Mouse (Mus musculus) cerebellum, postnatal 4 days (tissue): ENCODE measurements around the gene Ass1.

Source experiments
- DNase-seq, 2 experiments: peaks; one replicate each; pipeline ENCODE4 v3.0.0; 2022; ENCODE audit warnings: low spot score in 2 of 2, mixed read lengths in 1 of 2

Ass1 gene

DNA sequence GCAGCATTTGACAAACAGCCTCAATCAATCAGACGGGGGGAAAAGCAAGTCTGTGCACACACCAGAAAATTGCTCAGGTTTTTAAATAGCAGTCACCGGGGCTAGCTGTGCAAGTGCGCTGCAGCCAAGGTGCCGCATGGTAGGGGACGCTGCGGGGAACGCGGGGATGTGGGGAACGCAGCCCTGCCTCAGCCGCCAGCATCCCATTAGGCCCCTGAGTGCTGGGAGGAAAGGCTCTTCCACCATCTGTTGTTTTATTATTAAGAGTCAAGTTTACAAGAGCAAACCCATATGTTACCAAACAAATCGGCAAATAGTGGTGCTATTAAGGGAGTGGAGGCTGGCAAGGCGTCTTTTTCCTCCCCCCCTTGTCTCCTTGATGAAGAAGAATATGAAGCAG, 19.2 kb downstream of the Ass1 start:
- no peak for DNase-seq

DNA sequence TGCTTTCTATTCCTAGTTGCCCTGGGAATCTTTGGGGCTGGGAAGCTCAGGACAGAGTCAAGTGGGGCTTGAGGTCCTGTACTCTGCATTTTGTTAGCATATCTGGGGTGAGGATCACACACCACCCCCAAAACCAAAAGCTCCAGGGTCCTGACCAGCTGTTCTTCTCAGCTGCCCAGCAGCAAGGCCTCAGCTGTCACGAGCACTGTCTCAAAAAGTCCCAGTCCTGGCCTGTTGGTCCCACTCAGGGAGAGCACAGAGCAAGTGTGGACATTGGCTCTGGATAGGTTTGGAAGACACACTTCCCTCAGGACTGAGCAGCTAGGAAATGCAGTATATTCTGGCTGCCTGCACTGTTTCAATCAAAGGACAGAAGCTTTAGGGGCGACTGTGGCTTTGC, 20.5 kb downstream of the Ass1 start:
- no peak for DNase-seq

DNA sequence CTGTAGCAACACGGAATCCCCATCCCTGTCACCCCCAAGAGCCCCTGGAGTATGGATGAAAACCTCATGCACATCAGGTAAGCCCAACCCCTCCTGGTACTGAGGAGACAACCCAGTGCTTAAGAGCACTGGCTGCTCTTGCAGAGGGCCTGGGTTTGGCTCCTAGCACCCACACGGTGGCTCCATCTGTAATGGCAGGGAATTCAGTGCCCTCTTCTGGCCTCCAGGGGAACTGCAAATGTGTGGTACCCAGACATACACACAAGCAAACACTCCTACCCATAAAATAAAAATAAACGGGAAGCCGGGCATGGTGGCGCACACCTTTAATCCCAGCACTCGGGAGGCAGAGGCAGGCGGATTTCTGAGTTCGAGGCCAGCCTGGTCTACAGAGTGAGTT, 22.3 kb downstream of the Ass1 start:
- no peak for DNase-seq

DNA sequence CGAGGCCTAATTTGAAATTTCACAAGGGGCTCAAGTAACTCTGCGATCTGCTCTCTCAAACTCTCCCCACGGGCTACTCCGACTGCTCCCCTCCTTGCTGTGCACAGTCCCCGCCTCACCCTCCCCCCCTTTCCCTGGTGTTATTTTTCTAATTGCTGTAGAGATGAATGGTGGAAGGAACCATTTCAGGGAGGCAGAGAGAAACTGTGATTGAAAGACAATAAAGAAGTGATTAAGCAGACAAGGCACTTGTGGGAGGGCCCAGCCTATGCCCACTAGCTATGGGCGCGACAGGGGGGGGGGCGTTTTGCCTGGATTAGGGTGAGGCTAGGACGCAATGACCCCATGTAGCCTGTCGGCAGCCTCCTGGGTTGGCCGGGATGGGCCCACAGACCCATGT, 23.2 kb downstream of the Ass1 start:
- no peak for DNase-seq

DNA sequence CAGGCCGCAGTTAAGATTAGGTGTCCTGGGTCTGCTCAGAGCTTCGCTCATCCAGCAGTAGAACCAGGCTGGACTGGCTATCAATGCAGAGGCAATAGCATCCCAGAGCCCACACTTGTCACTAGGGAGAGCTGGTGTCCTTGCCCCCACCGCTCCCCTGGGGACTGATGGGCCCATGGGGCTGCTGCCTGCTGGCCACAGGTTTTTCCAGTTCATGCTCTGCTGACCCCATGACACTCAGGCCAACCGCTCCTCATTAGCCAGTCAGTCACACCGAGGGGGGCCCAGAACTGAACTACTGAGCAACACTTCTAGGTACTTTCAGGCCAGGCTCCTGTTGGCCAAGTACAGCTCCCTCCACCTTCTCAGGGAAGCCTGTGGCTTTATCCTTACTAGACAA, 24.3 kb downstream of the Ass1 start:
- no peak for DNase-seq

DNA sequence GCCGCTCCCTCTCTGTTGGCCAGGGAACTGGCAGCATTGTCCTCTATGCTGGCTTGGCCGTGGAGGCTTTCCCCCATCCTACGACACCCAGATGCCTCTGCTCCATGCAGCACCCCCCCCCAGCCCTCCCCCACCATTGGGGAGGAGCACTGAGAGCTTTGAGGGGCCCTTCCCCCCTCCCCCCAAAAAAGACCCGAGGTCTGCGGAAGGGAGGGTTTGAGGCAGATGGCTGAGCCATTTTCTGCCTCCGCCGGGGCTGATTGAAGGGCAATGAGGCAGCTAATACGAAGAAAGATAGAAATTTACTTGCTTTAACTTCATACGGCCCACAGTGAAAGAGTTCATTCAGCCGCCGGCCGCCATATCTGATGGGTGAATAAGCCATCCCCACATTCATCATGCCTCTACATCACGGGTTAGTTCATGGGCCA, 25.1 kb downstream of the Ass1 start:
- DNase-seq: peak in 1 of 2 experiments; percentile 27

DNA sequence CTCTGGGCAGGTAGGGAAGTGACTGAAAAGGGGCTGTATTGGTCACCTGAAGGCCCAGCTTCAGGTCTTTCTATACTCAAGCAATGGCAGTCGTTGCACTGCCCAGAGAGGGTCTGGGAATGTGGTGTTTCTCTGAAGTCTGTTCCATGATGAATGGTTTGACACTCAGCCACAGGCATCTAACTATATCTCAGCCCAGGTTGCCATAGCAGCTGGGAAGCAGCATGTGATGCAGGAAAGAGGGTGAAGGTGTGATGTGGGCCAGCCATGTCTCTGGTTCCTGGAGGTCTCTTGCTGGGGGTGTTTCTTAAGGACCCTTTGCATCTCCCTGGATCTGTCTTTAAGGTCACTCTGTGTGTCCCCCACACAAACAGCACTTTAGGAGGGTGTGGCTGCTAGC, 26.1 kb downstream of the Ass1 start:
- no peak for DNase-seq

DNA sequence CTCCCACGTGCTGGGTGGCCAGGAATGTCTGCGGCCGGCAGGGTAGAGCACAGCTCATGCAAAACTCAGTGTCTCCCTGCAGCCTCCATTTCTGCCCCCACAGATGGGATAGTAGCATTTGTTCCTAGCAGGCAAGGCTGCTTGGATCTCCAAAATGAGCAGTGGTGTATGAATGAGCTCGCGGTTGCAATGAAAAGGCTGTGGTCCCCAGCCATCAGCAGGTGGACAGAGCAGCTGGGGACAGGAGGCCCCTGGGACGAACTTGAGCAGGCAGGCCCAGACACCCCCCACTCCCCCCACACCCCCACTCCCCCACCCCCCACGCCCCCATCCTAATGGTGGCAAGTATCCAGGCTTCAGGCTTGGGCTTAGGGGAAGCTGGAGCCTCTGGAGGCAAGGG, 27.1 kb downstream of the Ass1 start:
- DNase-seq: no peak

DNA sequence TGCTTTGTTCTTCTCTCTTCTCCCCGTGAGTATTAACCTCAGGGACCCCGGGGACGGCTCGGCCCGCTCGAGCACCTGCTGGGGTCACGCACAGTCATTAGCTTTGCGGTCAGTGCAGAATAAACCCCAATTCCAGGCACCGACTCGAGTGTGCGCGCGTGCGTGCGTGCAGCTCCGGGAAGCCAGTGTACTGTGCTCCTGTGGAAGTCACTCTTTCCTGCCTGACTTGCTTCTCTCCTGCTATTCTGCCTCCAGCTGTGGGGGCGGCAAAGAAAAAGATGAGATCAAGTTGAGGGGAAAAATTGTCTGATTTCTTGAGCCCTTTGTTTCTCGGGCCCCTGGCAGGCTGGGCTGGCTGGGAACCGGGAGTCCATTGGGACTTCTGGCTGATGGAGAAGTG, 27.6 kb downstream of the Ass1 start:
- DNase-seq: no peak

DNA sequence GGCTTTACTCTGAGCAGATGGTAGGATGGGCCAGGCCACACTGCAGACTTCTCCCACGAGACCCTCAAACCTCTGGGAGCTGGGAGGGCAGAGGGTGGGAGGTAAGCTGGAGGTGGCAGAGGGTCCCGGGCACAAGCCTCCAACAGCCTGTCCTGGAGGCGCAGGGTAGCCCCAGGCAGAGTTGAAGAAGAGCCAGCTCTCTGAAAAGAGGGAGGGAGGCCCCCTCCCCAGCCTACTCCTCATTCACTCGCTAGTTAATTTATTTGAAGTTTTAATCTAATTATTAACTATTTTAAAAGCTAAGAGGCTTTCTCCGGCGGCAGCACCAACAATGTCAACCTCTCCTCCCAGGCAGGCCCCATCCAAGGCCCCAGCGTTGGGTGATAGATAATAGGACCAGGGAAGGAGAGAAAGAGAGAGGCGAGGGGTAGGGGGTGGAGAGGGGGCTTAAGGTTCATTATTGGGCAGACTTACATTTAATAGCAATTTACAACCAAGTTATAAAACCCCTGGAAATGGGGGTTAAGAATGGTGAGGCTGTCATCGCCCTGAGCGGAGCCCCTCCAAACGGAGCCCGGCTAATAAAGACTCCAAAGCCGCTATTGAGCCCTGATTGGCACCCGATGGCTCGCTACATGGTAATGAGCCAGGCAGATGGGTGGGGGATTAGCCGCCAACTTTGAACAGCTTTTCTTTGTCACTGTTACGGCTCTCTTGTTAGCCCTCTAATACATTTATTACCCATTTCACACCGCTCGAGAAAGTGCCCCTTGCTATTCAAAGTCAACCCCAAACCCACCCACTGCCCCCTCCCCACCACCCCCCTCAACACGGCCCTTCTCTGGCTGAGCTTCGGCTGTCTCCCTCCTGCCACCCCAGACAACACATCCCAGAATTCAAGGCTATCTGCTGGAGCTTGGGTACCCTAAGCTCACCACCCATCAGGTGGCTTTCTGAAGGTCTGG, 29.6 kb downstream of the Ass1 start:
- DNase-seq: no peak

DNA sequence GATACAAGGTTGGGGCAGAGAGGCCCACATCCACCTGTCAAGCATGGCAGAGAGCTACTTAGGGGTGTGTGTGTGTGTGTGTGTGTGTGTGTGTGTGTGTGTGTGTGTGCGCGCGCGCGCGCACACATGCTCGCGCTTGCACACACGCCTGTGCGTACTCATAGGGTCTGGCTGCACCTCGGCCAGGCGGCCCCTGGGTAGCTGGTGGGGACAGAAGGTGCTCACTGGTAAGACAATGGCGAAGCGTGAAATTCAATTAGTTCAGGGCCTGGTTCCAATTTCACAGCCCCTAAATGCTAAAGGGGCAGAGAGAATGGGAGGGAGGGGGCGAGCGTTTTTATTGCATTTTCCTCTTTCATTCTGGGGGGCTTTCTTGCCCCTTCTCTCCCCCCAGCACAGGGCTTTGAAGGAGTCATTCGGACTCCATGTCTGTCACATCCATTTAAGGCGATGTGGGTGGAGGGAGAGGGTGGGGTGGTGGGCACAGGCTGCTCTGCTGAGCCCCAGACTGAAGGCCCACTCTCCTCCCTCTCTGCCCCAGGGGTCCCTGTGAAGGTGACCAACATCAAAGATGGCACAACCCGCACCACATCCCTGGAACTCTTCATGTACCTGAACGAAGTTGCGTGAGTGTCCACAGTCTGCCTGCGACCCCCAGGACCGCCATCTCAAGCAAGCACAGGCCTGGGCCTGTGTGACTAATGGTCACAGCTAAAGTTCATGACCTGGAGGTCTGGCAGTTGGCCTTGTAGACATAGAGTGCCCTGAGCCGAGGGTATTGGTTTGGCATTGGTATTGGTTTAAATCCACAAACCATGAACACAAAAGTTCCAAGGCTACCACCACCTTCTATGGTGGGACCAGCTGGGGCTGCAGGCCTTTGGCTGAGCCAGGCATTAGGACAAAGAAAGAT, 30.5 kb downstream of the Ass1 start:
- DNase-seq: no peak

DNA sequence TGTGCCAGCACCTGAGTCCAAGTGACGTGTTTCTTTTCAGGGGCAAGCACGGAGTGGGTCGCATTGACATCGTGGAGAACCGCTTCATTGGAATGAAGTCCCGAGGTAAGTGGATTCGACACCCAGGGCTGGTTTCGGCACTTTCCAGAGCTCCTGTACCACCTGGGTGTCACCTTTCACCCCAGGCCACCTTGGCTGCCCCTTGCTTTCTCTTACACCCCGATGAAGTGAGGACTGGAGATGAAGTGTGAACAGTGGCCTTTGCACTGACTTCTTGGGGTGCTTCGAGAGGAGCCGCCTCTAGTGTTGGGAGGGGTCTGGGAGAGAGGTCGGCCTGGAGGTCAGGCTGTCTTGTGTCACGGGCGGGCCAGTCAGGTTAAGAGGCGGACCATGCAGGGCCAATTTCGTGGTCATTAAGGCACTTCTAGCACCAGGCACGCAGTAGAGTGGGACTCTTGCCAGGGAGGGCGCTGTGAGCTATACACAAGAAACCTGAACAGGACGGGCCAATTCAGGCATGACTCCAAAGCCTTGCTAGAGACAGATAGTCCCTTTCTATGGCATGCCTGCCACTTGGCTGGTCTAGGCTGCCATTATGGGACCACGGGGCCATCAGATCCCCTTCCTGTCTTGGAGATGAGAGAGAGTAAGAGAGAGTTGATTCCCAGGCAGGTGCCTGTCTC, 31.6 kb downstream of the Ass1 start:
- peak; percentile 42 to 55 for DNase-seq

DNA sequence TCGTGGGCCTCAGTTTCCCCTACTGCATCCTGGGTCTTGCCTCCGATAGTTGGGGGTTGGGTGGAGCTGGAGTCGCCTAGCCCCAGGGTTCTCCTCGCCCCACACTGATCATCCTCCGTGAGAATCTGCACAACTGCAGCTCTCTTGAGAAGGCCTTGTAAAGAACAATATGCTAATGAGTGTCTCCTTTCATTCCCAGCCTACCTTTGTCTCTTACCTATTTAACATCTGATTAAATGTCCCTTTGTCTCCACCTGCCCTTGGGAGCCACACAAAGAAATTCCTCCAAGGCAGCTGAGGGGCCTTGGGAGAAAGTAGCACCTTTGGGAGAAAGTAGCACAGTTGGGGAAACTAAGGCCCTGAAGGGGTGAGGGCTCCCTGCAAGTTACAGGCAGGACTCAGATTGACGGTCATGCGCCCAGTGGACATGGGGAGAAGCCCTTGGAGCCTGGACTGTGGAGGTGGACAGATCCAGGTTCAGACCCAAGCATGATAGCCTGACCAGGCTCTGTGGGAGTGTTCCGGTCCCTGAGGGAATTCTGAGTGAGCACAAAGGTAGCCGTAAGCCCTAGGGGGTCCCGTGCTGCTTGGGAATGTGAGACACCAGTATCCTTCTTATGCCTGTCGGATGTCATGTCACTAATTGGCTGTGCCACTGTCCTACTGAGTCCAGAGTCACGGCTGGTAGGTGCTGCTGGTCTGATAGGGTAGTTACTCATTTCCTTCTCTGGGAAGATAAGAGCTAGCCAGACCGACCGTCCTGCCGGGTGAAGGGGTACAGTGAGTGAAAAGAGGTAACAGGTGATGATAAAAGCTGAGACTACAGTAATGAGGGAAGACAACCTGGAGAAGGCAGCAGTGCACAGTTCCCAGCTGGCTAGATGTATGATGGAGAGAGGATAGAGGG, 32.9 kb downstream of the Ass1 start:
- no peak for DNase-seq

DNA sequence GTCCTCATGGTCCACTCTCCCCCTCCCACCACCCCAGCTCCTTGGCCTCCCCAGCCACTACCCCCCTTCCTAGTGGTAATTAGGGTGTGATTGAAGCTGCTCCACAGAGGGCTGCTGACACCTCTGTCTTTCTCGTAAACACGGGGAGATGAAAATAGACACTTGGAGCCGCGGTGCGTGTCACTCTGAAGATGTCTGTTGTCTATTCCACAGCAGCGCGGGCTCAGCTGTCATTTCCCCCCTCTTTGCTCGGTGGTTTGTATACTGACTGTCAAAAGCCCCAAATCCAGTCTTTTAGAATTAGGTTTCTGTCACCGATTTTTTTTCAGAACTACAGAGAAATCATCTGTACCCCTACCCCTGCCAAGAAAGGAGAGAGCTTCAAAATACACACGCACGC, 35.5 kb downstream of the Ass1 start:
- DNase-seq: no peak

DNA sequence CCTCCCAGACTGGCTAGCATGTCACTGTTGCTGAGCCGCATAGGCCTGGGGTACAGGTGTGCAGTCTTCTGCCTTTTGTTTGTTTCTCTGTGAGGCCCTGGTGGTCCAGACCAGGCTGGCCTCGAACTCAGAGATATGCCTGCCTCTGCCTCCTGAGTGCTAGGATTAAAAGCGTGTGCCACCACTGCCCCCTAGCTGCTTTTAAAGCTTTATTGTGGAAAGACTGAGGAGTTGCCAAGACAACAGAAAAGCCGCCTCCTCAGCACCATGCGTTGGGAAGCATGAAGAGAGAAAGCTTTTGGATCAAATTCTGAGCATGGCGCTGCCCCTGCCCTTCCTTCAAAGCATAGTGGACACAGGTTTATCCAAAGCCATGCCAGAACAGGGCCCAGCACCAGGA, 38.8 kb downstream of the Ass1 start:
- no peak for DNase-seq

DNA sequence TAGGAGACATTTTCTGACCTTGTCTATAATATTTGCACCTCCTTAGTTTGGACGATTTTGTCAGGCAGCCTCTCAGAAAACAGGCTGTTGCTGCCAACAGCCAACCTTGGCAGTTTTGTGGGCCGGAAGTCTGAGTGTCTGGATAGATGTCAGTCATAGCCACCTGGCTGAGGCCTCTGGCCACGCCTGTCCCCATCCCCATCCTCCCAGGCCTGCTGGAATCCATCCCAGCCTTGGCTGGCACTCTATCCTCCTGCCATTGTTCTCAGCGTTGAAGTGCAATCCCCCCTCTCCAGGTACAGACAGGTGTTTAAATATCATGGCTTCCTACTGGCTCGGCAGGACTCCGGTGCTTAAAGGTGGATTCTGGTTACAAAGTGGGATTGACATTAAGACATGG, 41.3 kb downstream of the Ass1 start:
- no peak for DNase-seq

DNA sequence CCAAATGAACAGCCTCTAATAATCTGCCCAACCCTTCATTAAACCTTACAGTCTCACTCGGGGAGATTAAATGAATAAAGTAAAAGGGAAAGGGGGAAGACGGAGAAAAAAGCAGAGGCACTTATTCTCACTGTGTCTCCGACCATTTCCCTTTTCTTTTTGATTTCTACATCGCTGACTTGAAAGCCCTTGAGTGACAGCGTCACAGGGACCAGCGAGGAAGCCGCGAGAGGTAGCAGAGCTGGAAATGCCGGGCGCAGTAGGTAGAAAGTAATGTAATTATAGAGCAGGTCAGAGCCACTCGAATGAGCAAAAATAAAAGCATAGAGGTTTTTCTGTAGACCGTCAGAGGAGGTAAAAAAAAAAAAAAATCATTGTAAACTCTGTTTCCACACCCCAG, 46.5 kb downstream of the Ass1 start:
- DNase-seq: no peak

DNA sequence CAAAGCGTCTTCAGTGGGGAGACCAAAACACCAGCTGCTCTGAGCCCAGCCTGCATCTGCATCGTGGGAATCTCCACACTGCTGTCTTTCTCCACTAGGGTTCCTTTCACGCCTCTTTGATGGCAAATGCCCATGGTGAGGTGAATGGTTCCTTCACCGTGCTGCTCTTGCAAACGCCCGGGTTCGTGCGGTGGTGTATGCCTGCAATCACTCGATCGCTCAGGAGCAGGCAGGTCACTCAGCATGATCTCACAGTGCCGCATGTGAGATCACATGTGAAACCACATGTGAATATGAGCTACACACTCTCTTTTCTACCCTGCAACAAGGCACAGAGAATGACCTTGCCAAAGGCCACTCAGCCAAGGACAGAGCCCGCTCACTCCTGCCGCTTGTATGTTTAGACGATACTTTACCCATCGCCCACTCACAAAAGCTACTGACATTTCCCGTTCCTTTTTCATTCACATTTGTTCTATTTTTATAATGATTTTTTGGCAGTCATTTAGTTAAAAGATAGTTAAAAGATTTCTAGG, 51.9 kb downstream of the Ass1 start:
- no peak for DNase-seq

DNA sequence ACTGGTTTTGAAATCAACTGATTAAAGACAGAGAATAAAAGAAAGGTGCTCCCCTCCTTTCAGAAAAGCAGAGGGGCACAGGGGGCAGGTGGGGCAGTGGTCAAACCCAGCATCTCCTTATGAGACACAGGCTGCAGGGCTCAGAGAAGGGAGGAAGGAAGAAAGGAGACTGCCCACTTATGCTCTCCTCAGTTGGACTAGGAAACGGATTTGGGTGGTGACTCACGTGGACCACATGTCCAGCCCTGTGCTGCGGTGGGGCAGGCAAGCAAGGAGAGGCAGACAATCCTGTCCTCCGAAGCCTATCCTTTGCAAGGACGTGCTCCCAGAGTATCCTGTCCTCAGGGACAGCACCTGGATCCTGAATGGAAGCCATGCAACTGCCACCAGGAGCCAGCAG, 54.6 kb downstream of the Ass1 start:
- DNase-seq: no peak

DNA sequence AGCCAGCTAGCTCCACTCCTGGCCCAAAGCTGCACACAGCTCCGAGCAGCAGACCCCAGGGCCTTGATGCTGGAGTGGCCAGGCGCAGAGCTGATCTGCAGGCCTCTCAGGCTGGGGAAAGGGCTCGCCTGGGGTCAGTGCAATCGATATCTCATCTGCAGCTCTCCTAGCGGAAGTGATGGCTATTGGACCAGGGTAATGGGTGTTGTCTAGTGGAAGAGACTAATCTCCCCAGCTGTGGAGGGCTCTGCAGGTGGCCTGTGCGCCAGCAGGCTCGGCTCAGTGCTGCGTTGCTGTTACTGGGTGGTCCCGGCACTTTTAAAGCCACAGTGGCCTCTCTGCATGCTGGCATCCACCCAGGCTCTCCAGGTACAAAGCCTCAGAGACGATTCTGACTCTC, 55.8 kb downstream of the Ass1 start:
- no peak for DNase-seq

DNA sequence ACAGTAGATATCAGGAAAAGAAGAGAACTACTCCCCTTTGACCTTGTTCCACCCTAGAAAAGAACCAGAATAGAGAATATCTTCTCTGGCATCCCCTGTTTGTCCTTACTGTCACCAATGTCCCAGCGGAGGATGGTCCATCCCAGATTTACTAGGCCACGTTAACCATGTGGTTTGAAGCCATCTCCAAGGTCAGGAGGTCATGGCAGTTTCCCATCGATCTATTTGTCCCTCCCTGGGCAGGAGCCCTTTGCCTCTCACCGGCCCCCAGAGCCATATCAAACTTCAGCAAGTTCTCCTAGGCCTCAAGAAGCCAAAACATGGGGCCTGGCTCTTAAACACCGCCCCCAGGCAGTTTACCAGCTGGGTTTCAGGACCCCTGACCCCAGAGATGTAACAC, 60.2 kb downstream of the Ass1 start:
- DNase-seq: no peak
